Mouse (Mus musculus) megakaryocyte, embryonic 14.5 days (primary cell): Measurements from ENCODE around the gene Apoc1.

ENCODE experiments used
- FLI1 ChIP-seq: IDR thresholded peaks from 2 replicates; pipeline ENCODE4 v1.6.1; 2012; ENCODE audit warnings: low read length, inconsistent platforms, mixed read lengths
- GATA1 ChIP-seq: IDR thresholded peaks from 3 replicates; pipeline ENCODE4 v1.6.1; 2012; ENCODE audit warnings: mixed read lengths, low read length, inconsistent platforms, borderline replicate concordance

DNA sequence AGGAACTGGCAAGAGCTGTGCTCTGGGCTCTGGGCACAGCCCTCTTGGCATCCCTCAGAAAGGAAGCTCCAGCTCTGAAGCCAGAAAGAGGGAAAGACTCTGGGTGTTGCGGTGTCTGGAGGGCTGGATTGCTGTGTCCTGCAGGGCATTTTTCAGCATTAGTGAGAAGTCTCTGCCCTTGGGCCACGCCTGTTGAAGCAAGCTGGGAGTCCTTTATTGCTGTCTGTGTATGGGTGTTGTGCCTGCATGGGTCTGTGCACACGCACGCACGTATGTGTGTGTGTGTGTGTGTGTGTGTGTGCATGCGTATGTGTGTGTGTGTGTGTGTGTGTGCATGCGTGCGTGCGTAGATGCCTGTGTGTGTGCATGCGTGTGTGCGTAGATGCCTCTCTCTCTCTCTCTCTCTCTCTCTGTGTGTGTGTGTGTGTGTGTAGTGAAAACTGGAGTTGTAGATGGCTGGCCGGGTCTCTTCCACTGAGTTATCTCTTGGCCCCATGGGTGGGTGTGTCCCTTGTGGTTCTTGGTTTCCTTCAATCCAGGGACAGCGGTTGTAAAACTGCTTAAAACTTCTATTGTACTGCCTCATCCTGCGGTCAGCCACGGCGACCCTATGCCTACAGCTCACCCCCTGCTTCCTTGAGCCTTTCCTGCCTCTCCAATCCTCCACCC lies 44.1 kb upstream of the Apoc1 start:
- TF ChIP-seq GATA1: no peak
- TF ChIP-seq FLI1: no peak
